21 mouse cellular contexts compared by ENCODE assay signal in the genomic region with DNA sequence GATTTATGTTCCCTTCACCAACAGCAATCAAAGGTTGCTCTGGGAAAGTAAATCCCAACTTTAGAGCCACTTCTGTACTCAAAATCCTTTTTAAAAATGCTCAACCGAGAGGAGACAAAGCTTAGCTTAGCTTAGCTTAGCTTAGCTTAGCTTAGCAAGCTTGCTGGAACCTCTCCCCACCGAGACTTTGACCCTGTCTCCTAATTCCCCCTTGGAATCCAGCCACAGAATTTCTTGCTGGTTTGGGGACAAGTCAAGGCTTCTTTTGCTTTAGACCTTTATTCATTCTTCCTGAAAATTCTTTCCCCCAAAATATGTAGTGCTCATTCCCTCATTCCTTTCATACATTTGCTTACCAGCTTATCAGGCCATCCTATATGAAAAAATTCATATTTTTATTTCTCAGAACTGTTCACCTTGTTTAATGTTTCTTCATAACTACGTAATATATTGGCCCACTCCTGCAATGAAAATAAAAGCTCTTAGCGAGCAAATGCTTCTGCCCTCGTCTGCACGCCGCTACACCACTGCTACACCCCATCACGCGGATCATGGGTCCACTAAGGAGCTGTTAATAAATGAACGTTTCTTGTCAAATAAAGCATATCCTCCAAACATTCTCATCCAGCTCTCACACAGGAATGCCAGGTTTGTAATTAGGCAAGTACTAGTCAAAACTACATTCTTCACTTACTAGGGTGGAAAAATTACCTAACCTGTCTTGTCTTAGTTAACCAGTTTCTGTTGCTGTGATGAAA. TPM values are rescaled to one million over a fixed set of nuclear protein-coding genes. Genes with fewer than 3 reads are reported as not detected.
"Had no signal": no experiment of that assay in that cellular context is flagged by ENCODE, and none has a peak within 500 bp of the region (broad histone marks: within the 10 kb centered on the region; RNA-seq: fewer than 3 reads in every experiment).

No protein-coding gene starts in this region.

- H3K4me2 ChIP-seq: limb, embryonic 13.5 days; liver, embryonic 12.5 days; lung, embryonic 14.5 days; midbrain, embryonic 11.5 days; midbrain, embryonic 15.5 days; neural tube, embryonic 13.5 days had no signal

- ATAC-seq: hindbrain, postnatal 0 days; liver, embryonic 12.5 days; midbrain, embryonic 15.5 days had no signal

- H3K4me1 ChIP-seq: limb, embryonic 13.5 days; neural tube, embryonic 13.5 days had no signal

- H3K27me3 ChIP-seq: limb, embryonic 13.5 days; liver, embryonic 12.5 days; midbrain, embryonic 15.5 days; neural tube, embryonic 13.5 days had no signal

- H3K27ac ChIP-seq: hindbrain, postnatal 0 days; kidney, postnatal 0 days; limb, embryonic 13.5 days; liver, embryonic 12.5 days; midbrain, embryonic 15.5 days; neural tube, embryonic 13.5 days had no signal

- H3K4me3 ChIP-seq: limb, embryonic 13.5 days; liver, embryonic 12.5 days; midbrain, embryonic 15.5 days; neural tube, embryonic 13.5 days had no signal

- H3K9ac ChIP-seq: limb, embryonic 13.5 days; liver, embryonic 12.5 days; lung, embryonic 14.5 days; midbrain, embryonic 15.5 days; neural tube, embryonic 13.5 days had no signal

- DNase-seq: left cerebral cortex, postnatal 4 days; lung, embryonic 14.5 days; lung, postnatal 10 days; lung, postnatal 4 days; right cerebral cortex, postnatal 14 days; thymus, postnatal 4 days had no signal

- H3K36me3 ChIP-seq: midbrain, embryonic 15.5 days had no signal

- H3K9me3 ChIP-seq: limb, embryonic 13.5 days; liver, embryonic 12.5 days; midbrain, embryonic 15.5 days; neural tube, embryonic 13.5 days had no signal

RNA-seq across cellular contexts. Expression of gene Ankrd45, which starts 19.7 kb away (rescaled TPM):
- total RNA-seq: megakaryocyte, adult 5-6 weeks had no signal
- polyA plus RNA-seq: liver, embryonic 12.5 days; liver, embryonic 16.5 days; spleen, adult 2 months had no signal

RNA-seq across cellular contexts. Expression of gene Tex50, which starts 36.3 kb away (rescaled TPM):
- total RNA-seq: hindbrain, postnatal 0 days; layer of hippocampus, postnatal 14 days; left cerebral cortex, adult 18-20 months; left cerebral cortex, postnatal 10 days; left cerebral cortex, postnatal 4 days; megakaryocyte, adult 5-6 weeks had no signal
- polyA plus RNA-seq: liver, embryonic 12.5 days; liver, embryonic 16.5 days; lung, embryonic 14.5 days; midbrain, embryonic 11.5 days; spleen, adult 2 months; stomach, embryonic 16.5 days; thymus, postnatal 0 days had no signal
